Mouse (Mus musculus) heart, postnatal 10 days (tissue): ENCODE measurements at regions not wholly inside any gene's neighbourhood (a gene's known extent, or its start where the extent isn't known, plus 50 kb on each side); places are given as distances from the start of the nearest gene placed in this dataset.

Experiments used
- DNase-seq, 2 experiments: peaks; one replicate each; pipeline ENCODE4 v3.0.0; 2021
- intact Hi-C: fragments of 180-260 bp; cut with DNase I; formaldehyde crosslinking; loops from one replicate; pipeline ENCODE4 v1.15.1; 2025

GRCm38 (mm10) chr8:26501814-26502572 is 382.7 kb downstream of the Gm45692 start:
- intact Hi-C loops: no loop called here
- peak; percentile 25 to 31 for DNase-seq

- DNase-seq: peak; percentile 9 to 13
- intact Hi-C loops: no loop called here
These were observed 383.4 kb downstream of the Gm45692 start for GRCm38 (mm10) chr8:26502772-26503171.

GRCm38 (mm10) chr8:26503918-26504317 is 384.6 kb downstream of the Gm45692 start:
- DNase-seq: no peak
- intact Hi-C loops: no loop called here

- no peak for DNase-seq
- intact Hi-C loops: no loop called here
These were observed 385.1 kb downstream of the Gm45692 start for GRCm38 (mm10) chr8:26504319-26505035.

- intact Hi-C loops: no loop called here
- DNase-seq: no peak
These were observed 388.3 kb downstream of the Gm45692 start for GRCm38 (mm10) chr8:26507611-26508070.

GRCm38 (mm10) chr8:26509254-26509653 is 389.9 kb downstream of the Gm45692 start:
- intact Hi-C loops: no loop called here
- no peak for DNase-seq

- intact Hi-C loops: loop anchor here (5.0 kb wide), 1 partner anchor 79 kb away; no protein-coding TSS in a partner anchor
- DNase-seq: no peak
These were observed 393.7 kb downstream of the Gm45692 start for GRCm38 (mm10) chr8:26513001-26513400.

- intact Hi-C loops: no loop called here
- no peak for DNase-seq
These were observed 404.9 kb downstream of the Gm45692 start for GRCm38 (mm10) chr8:26524237-26524636.

GRCm38 (mm10) chr8:26526474-26527185 is 407.3 kb downstream of the Gm45692 start:
- no peak for DNase-seq
- intact Hi-C loops: no loop called here

GRCm38 (mm10) chr8:26527186-26527580 is 407.8 kb downstream of the Gm45692 start:
- intact Hi-C loops: no loop called here
- no peak for DNase-seq

- intact Hi-C loops: no loop called here
- no peak for DNase-seq
These were observed 410.6 kb downstream of the Gm45692 start for GRCm38 (mm10) chr8:26529921-26530320.

- peak; percentile 2 to 19 for DNase-seq
- intact Hi-C loops: no loop called here
These were observed 414.4 kb downstream of the Gm45692 start for GRCm38 (mm10) chr8:26533444-26534421.

- intact Hi-C loops: no loop called here
- DNase-seq: no peak
These were observed 416.5 kb downstream of the Gm45692 start for GRCm38 (mm10) chr8:26535816-26536215.

GRCm38 (mm10) chr8:26553691-26554090 is 423.4 kb upstream of the Zfp703 start:
- intact Hi-C loops: no loop called here
- DNase-seq: no peak

GRCm38 (mm10) chr8:26559196-26559595 is 417.9 kb upstream of the Zfp703 start:
- DNase-seq: peak; percentile 63 to 67
- intact Hi-C loops: no loop called here

GRCm38 (mm10) chr8:26563151-26563550 is 414.0 kb upstream of the Zfp703 start:
- DNase-seq: no peak
- intact Hi-C loops: no loop called here

- intact Hi-C loops: no loop called here
- DNase-seq: no peak
These were observed 412.9 kb upstream of the Zfp703 start for GRCm38 (mm10) chr8:26564254-26564653.

- DNase-seq: no peak
- intact Hi-C loops: no loop called here
These were observed 408.6 kb upstream of the Zfp703 start for GRCm38 (mm10) chr8:26568423-26569060.

GRCm38 (mm10) chr8:26588841-26589240 is 388.3 kb upstream of the Zfp703 start:
- intact Hi-C loops: no loop called here
- DNase-seq: no peak
